Mouse (Mus musculus) layer of hippocampus, adult 18-20 months (tissue): ENCODE results near the gene Mvb12a. TPM values are rescaled to one million over a fixed set of nuclear protein-coding genes. Genes with fewer than 3 reads are reported as not detected.

Experiments used
- DNase-seq, 2 experiments: peaks; one replicate each; pipeline ENCODE4 v3.0.0; 2022; ENCODE audit warnings: low spot score in 2 of 2
- total RNA-seq, 2 experiments: library from RNA; stranded (reverse); gene quantifications; 2 replicates each; pipeline ENCODE4 v1.2.3; 2021

The Mvb12a gene
- total RNA-seq, 2 experiments from 2014 or later: 29.9 to 37.9 TPM

DNA sequence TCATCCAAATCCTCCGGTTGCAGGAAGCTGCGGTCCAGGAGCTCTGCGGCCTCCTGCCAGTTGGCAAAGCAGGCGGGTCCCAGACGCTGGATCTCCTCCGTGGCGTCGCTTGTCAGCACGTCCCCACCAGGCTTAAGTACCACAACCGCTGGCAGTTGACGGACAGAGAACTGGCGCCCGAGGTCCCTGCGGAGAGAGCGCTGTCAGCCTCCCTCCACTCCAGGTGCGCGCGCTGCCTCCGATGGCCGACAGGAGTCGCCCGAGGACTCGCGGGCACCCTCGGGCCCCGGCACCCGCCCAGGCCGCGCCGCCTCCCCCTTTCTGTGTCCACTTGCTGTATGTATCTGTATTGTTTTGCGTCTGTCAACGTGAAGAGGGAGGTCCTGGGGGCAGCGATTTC is 20.0 kb downstream of the Mvb12a start:
- DNase-seq: peak; percentile 40 to 68

- DNase-seq: no peak
These were observed 21.3 kb downstream of the Mvb12a start for GRCm38 (mm10) chr8:71563992-71564391.

DNA sequence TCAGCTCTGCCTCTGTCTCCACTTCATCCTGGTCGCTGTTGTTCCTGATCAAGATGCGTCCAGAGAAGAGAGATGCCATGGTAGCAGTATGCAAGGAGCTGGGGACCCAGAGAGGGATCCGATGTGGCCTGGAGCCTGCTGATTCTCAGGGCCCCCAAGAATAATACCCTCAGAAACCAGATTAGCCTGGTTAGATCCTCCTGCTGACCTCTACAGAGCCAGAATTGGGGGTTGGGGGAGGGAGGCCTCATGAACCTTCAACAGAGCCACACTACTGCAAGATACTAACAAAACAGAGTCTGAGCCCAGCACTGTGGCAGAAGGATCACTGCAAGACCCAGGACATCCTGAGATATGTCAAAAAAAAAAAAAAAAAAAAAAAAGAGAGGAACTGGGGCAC is 23.8 kb downstream of the Mvb12a start, which contains the start of gene Nxnl1:
Nxnl1 (minus strand) TSS at position 101 of the 400 bp plus-strand sequence.
- no peak for DNase-seq

DNA sequence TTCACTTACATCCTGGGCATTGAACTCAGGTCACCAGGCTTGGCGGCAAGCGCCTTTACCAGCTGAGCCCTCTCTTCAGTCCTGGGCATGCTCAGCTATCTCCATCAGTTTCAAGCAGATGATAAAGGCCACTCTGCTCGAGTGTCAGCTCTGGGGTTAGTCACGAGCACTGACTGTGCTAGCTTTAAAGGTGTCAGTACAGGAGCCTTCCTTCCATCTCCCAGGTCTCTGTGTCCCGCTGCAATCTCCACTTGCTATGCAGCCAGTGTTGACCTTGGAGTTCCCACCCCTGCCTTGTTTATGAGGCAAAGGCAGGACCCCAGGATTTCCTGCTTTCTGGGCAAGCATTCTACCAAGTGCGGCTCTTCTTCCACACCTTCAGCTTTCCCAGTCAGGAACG is 24.9 kb downstream of the Mvb12a start:
- DNase-seq: no peak

DNA sequence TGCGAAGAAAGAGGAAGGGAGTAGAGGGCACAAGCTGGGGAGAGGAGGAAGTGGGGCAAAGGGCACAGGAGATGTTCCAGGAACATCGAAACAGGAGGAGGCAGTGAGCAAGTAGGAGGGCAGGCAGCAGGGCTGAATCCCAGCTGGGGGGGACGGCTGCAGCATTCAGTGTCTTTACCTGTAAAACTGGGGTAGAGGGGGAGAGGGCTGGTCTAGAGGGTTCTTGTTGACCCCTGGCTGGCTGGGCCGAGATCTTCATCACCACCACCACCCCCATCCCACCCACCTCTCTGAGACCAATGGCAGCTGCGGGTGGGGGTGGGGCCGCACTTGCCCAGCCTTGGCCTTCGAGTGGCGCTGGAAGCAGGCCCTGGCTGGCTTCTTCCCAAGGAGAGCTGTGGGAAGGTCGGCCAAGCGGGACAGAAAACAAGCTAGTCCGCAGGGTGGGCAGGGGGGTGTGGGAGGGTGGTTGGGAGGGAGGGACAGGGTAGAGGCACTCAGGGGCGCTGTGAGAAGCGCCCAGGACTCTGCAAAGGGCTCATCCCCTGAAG is 25.7 kb downstream of the Mvb12a start, which contains the start of gene Slc27a1:
Slc27a1 (plus strand) TSS at position 496 of the 551 bp plus-strand sequence.
- DNase-seq: peak; percentile 50 to 76

DNA sequence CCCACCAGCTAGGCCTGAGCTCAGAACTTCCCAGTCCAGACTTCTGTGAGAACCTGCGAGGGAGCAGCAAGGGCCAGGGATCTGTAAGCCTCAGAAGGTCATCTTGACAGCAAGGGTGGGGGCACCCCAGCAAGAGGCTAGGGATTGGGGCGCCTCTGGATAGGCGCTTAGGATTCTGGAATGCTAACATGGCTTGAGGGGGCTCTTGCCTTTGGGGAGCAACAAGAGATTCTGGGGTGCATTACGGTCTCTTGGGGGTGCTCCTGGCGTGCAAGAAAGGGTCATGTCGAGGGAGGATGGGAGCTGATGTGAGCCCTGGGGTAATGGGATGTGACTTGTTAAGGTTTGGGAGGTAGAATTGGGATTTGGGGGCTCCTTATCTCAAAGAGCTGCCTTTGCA is 26.2 kb downstream of the Mvb12a start:
- no peak for DNase-seq

- peak; percentile 91 to 94 for DNase-seq
These were observed 26.9 kb downstream of the Mvb12a start for GRCm38 (mm10) chr8:71569366-71570290.

DNA sequence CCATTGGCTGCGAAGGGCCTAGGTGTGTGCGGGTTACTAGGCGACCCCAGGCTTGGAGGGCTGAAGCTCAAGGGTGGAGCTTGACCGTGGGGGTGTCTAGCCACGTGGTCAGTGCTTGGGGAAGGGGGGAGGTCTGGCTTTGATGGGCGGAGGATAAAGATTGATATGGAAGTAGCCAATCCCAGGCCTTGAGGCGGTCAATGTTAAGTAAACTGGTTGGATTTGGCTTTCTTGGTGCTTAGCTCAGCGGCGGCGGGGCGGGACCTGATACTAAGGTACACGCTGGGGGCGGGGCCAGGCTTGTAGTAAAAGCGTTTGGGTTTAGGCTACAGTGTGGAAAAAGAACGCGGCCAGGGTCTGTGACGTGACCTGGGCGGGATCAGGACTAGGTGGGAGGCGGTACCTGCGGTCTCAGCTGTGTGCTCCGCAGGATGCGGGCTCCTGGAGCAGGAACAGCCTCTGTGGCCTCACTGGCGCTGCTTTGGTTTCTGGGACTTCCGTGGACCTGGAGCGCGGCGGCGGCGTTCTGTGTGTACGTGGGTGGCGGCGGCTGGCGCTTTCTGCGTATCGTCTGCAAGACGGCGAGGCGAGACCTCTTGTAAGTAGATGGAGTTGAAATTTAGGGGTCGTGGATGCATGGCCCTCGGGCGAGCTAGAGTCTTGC is 27.7 kb downstream of the Mvb12a start:
- DNase-seq: peak; percentile 94 to 98

- no peak for DNase-seq
These were observed 29.4 kb downstream of the Mvb12a start for GRCm38 (mm10) chr8:71572077-71572476.

GRCm38 (mm10) chr8:71572847-71573633 is 30.3 kb downstream of the Mvb12a start:
- peak; percentile 72 to 88 for DNase-seq

DNA sequence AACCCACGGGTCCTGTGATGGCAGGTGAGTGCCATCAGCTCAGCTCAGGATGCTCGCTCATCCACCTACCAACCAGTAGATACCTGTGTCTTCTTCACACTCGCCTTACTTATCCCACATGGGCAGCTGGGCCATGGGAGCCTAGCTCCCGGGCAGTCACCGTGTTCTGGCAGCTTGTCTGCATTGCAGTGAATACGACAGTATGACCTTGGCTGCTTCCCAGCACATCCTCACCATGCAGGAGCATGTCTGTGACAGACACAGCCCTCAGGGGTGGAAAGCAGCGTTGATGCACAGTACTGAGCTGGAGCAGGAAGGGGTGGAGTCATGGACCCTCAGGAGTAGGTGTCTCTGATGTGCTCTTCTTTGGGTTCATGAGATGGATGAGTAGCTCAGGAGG is 31.7 kb downstream of the Mvb12a start:
- DNase-seq: no peak

DNA sequence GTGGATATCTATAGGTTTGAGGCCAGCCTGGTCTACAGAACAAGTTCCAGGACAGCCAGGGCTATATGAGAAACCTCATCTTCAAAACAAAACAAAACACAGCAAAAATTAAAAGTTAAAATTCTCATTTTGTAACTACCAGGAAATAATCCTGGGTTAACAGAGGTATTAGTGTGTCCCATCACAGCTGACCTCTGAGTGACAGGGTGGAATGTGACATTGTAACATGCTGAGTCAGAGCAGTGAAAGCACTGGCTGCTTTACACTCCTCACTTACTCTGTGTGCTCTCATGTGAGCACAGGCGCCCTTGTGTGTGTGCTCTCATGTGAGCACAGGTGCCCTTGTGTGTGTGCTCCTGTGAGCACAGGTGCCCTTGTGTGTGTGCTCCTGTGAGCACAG is 32.3 kb downstream of the Mvb12a start:
- no peak for DNase-seq

DNA sequence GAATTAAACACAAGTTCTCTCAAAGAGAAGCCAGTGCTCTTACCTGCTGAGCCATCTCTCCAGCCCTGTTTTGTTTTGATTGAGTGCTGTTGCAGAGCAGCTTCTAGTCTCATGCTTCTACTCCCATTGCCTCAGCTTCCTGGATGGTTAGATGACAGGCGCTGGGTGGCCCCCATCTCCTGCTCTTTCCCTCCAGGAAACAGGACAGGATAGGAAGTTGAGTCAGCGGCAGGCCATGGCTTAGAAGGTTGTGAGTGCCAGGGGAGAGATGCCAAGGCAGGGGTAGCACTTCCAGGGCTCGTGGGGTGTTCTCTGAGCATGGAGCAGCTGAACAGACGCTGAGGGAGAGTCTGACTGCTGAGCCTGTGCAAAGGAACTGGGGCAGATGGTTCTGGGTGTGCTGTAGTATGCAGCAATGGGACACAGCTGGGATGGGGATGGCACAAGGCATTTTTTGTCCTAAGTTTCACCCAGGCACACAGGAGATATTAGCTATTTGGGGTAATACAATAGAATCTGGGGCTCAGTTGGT is 35.2 kb downstream of the Mvb12a start:
- DNase-seq: peak in 1 of 2 experiments; percentile 70

DNA sequence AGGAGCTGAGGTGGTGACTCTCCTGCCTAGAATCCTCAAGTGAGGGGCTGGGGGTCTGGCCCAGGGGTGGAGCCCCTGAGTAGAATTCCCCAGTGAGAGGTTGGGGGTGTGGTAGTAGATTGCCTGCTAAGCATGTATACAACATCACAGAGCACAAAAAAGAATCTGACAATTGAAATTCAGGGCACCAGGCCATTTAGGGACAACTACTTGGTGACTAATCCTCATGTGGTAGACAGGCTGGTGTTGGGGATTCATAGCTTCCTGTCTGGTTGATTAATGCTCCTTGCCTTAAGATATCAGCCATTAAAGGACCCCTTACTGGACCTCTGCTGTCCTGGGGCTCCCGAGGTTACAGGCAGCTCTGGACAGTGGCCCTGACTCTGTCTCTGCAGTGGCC is 36.3 kb downstream of the Mvb12a start:
- no peak for DNase-seq

GRCm38 (mm10) chr8:71579476-71579875 is 36.8 kb downstream of the Mvb12a start:
- no peak for DNase-seq

DNA sequence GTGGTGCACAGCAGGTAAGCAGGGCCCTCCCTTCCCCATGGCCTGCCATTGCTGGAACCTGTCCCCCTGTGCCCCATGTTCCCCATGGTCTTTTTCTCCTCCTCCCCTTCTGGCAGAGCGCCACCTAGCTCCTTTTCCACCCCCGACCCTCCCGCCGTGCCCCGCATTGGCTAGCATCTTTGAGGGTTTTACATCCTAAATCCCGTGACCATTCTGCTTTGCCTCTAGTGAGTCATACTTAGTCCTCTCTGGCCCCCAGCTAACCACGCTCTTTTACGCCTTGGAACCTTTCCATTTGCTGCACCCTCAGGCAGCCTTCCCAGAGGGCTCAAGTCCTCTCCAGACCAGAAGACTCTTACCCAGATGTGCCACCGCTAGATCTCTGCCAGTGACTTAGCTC is 37.5 kb downstream of the Mvb12a start:
- DNase-seq: no peak

DNA sequence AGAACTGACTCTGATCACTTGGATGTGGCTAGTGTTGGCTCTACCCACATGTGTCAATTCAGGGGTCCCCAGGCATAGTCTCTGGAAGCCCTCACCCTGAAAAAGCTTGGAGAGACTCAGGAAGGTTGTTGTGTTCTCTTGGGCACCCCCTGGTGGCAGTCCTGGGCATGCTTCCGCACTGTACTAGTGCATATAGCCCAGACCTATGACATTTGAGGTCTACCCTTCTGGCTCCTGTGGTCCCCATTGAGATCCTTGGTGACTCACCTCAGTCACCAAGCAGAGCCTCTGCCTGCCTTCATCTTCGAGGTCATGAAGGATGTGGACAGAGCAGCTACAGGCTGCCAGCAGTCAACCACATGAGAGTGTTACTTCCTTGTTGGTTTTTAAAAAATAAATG is 44.2 kb downstream of the Mvb12a start:
- peak in 1 of 2 experiments; percentile 57 for DNase-seq

DNA sequence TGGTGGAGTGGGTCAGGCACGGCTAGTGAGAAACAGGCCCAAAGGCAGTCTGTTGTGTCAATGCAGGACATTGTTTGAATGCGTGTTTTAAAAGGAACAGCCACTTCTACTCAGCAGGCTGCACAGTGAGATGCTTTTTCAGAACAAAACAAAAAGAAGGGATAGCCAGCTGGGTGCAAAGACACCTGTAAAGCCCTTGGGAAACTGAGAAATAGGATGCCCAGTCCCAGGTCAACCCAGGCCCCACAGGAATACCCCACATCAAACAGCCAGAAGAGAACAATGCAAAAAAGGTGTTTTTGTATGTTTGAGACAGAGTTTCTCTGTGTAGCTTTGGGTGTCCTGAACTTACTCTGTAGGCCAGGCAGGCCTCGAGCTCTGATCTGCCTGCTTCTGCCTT is 46.0 kb downstream of the Mvb12a start:
- DNase-seq: no peak

- DNase-seq: no peak
These were observed 48.3 kb downstream of the Mvb12a start for GRCm38 (mm10) chr8:71591017-71591416.

DNA sequence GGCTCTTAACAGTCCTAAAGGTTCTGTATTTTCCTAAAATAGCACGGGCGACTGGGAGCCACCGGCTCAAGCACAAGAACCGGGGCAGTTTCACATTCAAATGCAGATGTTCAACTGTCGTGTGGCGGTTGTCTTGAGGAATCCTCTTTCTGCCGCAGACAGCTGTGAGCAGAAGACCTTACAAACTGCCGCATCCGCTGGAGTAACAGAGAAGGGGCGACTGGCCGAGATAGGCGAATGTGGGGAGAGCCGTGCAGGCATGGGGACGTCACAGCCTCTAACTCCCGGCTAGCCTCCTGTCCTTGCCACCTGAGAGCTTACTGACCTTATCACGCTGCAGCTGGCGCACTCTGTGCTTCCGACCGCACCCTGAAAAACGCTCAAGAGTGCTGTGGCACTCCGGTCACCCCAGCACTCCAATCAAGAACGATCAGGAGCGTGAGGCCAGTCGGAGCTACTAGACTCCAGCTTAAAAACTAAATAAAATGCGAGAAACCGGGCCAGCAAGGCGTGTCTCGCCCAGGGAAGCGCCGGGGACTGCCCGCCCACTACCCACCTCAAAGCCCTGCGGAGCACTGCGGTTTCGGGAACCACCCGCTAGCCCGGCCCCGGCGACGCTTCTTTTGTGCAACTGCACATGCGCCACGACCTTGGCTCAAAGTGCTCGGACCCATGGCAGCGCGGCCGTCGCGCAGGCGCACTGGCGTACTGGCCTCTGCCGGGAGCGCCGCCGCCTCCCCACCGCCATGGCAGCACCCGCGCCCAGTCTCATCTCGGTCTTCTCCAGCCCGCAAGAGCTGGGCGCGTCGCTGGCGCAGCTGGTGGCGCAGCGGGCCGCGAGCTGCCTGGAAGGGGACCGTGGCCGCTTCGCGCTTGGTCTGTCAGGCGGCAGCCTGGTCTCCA is 49.0 kb downstream of the Mvb12a start, which contains the start of gene Pgls:
Pgls (plus strand) TSS at position 706 of the 903 bp plus-strand sequence.
- DNase-seq: peak; percentile 95 to 97
